Mouse (Mus musculus): ENCODE measurements around the gene Hoxa9. TPM values are rescaled to one million over a fixed set of nuclear protein-coding genes. Genes with fewer than 3 reads are reported as not detected.

The Hoxa9 gene
- not detected for polyA plus RNA-seq (2014; fragmentation: Illumina TruSeq; extraction: RNeasy Lipid Tissue Mini Kit (QIAGEN cat#74804); ENCODE audit: low read depth, low replicate concordance)

GRCm38 (mm10) chr6:52230516-52231165 is at the start of gene Hoxa9:
Gene Hoxa9, minus strand, starts transcription at chr6:52231089.

GRCm38 (mm10) chr6:52260654-52261575 is 30.0 kb upstream of the Hoxa9 start, which contains the start of gene Hoxa13:
Gene Hoxa13, minus strand, starts transcription at chr6:52260880.

GRCm38 (mm10) chr6:52245757-52246142 is 14.9 kb upstream of the Hoxa9 start, which contains the start of gene Hoxa11:
Gene Hoxa11, minus strand, starts transcription at chr6:52245810.

GRCm38 (mm10) chr6:52240389-52241000 is 9.6 kb upstream of the Hoxa9 start, which contains the start of gene Hoxa10:
Gene Hoxa10, minus strand, starts transcription at chr6:52240854.

GRCm38 (mm10) chr6:52221337-52221992 is 9.4 kb downstream of the Hoxa9 start, which contains the start of gene Hoxa7:
Gene Hoxa7, minus strand, starts transcription at chr6:52221854.

GRCm38 (mm10) chr6:52213119-52213986 is 17.5 kb downstream of the Hoxa9 start, which contains the start of the genes Hoxa3 and Gm28308:
Gene Hoxa3, minus strand, starts transcription at chr6:52213336.
Gene Gm28308, minus strand, starts transcription at chr6:52213339.

GRCm38 (mm10) chr6:52208072-52208867 is 22.6 kb downstream of the Hoxa9 start, which contains the start of gene Hoxa6:
Gene Hoxa6, minus strand, starts transcription at chr6:52208722.

GRCm38 (mm10) chr6:52204050-52204752 is 26.7 kb downstream of the Hoxa9 start, which contains the start of gene Hoxa5:
Gene Hoxa5, minus strand, starts transcription at chr6:52204587.

GRCm38 (mm10) chr6:52190906-52191810 is 39.7 kb downstream of the Hoxa9 start, which contains the start of gene Hoxa4:
Gene Hoxa4, minus strand, starts transcription at chr6:52191753.

GRCm38 (mm10) chr6:52177061-52177735 is 53.7 kb downstream of the Hoxa9 start, which contains the start of gene 5730596B20Rik:
Gene 5730596B20Rik, plus strand, starts transcription at chr6:52177498.

Other genes starting within 250 kb of the Hoxa9 start
- 33.2 TPM for gene Skap2, start 218.5 kb downstream of the Hoxa9 start, polyA plus RNA-seq (2014; fragmentation: Illumina TruSeq; extraction: RNeasy Lipid Tissue Mini Kit (QIAGEN cat#74804); ENCODE audit: low read depth, low replicate concordance)
- not detected for gene Hoxa1, start 72.8 kb downstream of the Hoxa9 start, polyA plus RNA-seq (2014; fragmentation: Illumina TruSeq; extraction: RNeasy Lipid Tissue Mini Kit (QIAGEN cat#74804); ENCODE audit: low read depth, low replicate concordance)
- 0.58 TPM for gene Hoxa2, start 66.3 kb downstream of the Hoxa9 start, polyA plus RNA-seq (2014; fragmentation: Illumina TruSeq; extraction: RNeasy Lipid Tissue Mini Kit (QIAGEN cat#74804); ENCODE audit: low read depth, low replicate concordance)
- gene 5730596B20Rik, start 53.6 kb downstream of the Hoxa9 start, polyA plus RNA-seq (2014; fragmentation: Illumina TruSeq; extraction: RNeasy Lipid Tissue Mini Kit (QIAGEN cat#74804); ENCODE audit: low read depth, low replicate concordance) = 0.13 TPM
- gene Hoxa4, start 39.3 kb downstream of the Hoxa9 start, polyA plus RNA-seq (2014; fragmentation: Illumina TruSeq; extraction: RNeasy Lipid Tissue Mini Kit (QIAGEN cat#74804); ENCODE audit: low read depth, low replicate concordance) = not detected
- gene Hoxa5, start 26.5 kb downstream of the Hoxa9 start, polyA plus RNA-seq (2014; fragmentation: Illumina TruSeq; extraction: RNeasy Lipid Tissue Mini Kit (QIAGEN cat#74804); ENCODE audit: low read depth, low replicate concordance) = 0.61 TPM
- gene Hoxa6, start 22.4 kb downstream of the Hoxa9 start, polyA plus RNA-seq (2014; fragmentation: Illumina TruSeq; extraction: RNeasy Lipid Tissue Mini Kit (QIAGEN cat#74804); ENCODE audit: low read depth, low replicate concordance) = not detected
- 0.53 TPM for gene Hoxa3, start 17.8 kb downstream of the Hoxa9 start, polyA plus RNA-seq (2014; fragmentation: Illumina TruSeq; extraction: RNeasy Lipid Tissue Mini Kit (QIAGEN cat#74804); ENCODE audit: low read depth, low replicate concordance)
- gene Gm28308, start 17.8 kb downstream of the Hoxa9 start, polyA plus RNA-seq (2014; fragmentation: Illumina TruSeq; extraction: RNeasy Lipid Tissue Mini Kit (QIAGEN cat#74804); ENCODE audit: low read depth, low replicate concordance) = not detected
- not detected for gene Hoxa7, start 9.2 kb downstream of the Hoxa9 start, polyA plus RNA-seq (2014; fragmentation: Illumina TruSeq; extraction: RNeasy Lipid Tissue Mini Kit (QIAGEN cat#74804); ENCODE audit: low read depth, low replicate concordance)
- not detected for gene Hoxa10, start 9.8 kb upstream of the Hoxa9 start, polyA plus RNA-seq (2014; fragmentation: Illumina TruSeq; extraction: RNeasy Lipid Tissue Mini Kit (QIAGEN cat#74804); ENCODE audit: low read depth, low replicate concordance)
- gene Hoxa11, start 14.7 kb upstream of the Hoxa9 start, polyA plus RNA-seq (2014; fragmentation: Illumina TruSeq; extraction: RNeasy Lipid Tissue Mini Kit (QIAGEN cat#74804); ENCODE audit: low read depth, low replicate concordance) = not detected
- not detected for gene Hoxa13, start 29.8 kb upstream of the Hoxa9 start, polyA plus RNA-seq (2014; fragmentation: Illumina TruSeq; extraction: RNeasy Lipid Tissue Mini Kit (QIAGEN cat#74804); ENCODE audit: low read depth, low replicate concordance)
- not detected for gene Evx1, start 82.4 kb upstream of the Hoxa9 start, polyA plus RNA-seq (2014; fragmentation: Illumina TruSeq; extraction: RNeasy Lipid Tissue Mini Kit (QIAGEN cat#74804); ENCODE audit: low read depth, low replicate concordance)

All from liver, adult 10 weeks (tissue).